Mouse (Mus musculus): ENCODE measurements around the gene Cryga.
"Not testable (repeated sequence)": the region's sequence is repeated elsewhere in the genome, so short reads cannot be mapped to it uniquely, and the experiment has no call there.

The Cryga gene

DNA sequence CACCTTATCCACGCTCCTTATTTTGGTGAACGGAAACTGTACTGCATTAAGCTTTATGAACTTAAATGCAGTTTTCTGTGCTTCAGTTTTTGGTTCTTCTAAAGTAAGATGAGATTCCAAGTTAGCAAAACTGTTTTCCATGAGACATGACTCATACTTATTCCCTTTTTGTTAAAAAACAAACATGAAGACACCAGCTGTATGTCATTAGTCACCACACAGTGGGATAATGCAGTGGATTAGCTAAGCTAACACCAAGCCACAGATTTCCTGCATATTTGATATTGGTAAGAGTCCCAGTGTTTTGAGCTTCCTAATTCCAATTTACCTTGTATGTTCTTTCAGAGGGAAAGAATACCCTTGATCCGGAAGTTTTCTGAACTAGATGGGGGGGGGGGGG is 11.6 kb downstream of the Cryga start:
- no peak for DNase-seq (ENCODE audit: extremely low spot score, low spot score)

- DNase-seq (ENCODE audit: extremely low spot score, low spot score): no peak
Observed at GRCm38 (mm10) chr1:65090370-65090769, 12.8 kb downstream of the Cryga start.

- no peak for DNase-seq (ENCODE audit: extremely low spot score, low spot score)
Observed at GRCm38 (mm10) chr1:65088567-65089356, 14.4 kb downstream of the Cryga start.

DNA sequence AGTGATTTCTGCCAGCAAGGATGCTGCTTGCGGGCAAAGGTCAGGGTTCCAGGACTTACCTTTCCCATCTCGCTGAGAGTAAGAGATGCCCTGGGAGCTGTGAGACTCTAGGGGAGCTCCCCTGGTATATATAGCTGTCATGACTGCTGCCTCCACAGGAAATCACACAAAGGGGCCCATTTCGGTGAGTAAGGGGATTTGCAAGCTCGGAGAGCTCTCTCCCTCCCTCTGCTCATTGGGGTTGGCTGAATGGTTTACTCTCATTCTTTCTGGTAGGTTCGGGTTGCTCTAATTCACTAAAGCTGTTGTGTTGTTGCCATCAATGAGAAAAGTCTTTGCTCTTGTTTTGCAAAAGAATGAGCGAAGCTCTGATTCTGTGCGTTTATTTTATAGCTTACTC is 21.0 kb downstream of the Cryga start, which contains the start of gene Crygb:
Gene Crygb (minus strand): TSS at position 101 of the 400 bp plus-strand sequence.
- DNase-seq (ENCODE audit: extremely low spot score, low spot score): no peak

DNA sequence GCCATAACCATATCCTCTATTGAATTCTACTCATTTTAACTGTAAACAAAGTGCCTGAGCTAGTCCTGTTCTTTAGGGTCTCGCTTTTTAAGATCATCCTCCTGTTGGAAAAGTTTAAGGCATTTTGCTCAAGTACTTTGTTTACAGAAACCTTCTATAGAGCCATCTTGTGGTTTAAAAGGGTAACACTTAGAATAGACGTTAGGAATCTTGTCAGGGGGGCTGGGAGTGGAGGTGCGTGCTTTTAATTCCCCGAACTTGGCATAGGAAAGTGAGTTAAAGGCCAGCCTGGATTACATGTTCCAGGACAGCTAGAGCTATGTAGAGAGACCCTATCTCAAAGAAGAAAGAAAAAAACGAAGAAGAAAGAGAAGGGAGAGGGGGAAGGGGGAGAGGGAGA is 27.6 kb downstream of the Cryga start:
- DNase-seq (ENCODE audit: extremely low spot score, low spot score): no peak

DNA sequence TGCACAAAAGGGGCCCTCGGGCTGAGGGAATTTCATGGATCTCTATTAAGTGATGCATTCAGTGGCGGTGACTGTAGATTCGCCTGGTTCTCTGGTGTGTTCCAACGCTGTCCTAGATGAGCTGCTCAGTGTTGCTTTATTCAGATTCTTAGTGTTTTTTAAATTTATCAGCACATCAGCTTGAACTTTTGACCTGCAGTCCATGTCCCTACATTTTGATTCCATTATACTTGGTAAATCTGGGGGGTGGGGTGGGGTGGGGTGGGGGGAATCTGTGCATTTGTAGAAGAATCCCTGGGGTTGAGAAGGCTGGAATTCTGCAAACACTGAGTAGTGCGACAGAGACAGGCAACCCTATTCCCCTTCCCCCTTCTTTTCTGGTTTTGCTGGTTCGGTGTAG is 29.6 kb downstream of the Cryga start, which contains the start of gene Crygc:
Gene Crygc (minus strand): TSS at position 101 of the 400 bp plus-strand sequence.
- no peak for DNase-seq (ENCODE audit: extremely low spot score, low spot score)

GRCm38 (mm10) chr1:65067842-65068241 is 35.3 kb downstream of the Cryga start:
- DNase-seq (ENCODE audit: extremely low spot score, low spot score): no peak

GRCm38 (mm10) chr1:65064201-65064600 is 39.0 kb downstream of the Cryga start:
- DNase-seq (ENCODE audit: extremely low spot score, low spot score): no peak

DNA sequence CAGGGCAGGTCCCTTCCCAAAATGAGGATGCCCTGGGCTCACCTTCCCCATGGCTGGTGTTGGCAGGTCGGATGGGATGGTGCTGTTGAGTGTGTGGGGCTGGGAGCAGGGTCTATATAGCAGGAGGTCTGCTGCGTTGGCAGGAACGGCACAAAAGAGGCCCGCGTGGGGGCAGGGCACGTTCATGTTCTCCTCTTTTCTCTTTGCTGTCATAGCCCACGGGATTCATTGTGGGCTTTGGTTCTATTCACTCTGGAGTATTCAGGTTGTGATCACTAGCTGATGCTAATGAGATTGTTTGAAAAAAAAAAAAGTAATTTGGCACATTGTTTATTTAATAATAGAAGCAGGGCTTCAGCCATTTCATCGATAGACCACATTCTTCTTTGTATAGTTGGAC is 39.8 kb downstream of the Cryga start, which contains the start of gene Crygd:
Gene Crygd (minus strand): TSS at position 101 of the 400 bp plus-strand sequence.
- no peak for DNase-seq (ENCODE audit: extremely low spot score, low spot score)

- no peak for DNase-seq (ENCODE audit: extremely low spot score, low spot score)
Observed at GRCm38 (mm10) chr1:65052140-65052539, 51.0 kb downstream of the Cryga start.

DNA sequence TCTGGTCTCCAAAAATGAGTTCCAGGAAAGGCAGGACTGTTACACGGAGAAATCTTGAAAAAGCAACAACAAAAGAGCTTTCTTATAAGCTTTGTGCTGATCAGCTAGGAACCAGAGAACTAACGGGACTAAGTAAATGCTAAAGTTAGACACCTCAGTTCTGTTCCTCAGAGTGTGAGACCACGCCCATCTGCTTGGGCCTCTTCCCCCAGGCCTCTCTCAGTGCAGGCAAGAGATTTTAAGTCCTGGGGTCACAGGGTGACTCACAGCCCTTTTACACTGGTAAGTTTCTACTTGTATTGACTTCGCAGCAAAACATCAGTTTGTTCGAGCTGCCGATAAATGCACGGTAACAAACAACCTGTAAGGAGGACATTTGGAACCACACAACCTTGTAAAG is 51.5 kb downstream of the Cryga start:
- no peak for DNase-seq (ENCODE audit: extremely low spot score, low spot score)

DNA sequence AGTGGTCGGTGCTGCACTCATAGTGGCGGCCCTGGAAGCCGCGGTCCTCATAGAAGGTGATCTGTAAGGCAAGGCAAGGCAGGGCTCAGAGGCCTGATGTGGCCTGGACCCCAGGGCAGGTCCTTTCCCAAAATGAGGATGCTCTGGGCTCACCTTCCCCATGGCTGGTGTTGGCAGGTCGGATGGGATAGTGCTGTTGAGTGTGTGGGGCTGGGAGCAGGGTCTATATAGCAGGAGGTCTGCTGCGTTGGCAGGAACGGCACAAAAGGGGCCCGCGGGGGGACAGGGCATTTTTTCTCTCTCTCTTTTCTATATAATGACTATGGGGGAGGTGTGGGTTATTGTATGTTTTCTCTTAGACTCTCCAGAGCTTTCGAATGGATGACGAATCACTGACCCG is 52.2 kb downstream of the Cryga start, which contains the start of gene Cryge:
Gene Cryge (minus strand): TSS at position 198 of the 400 bp plus-strand sequence.
- DNase-seq (ENCODE audit: extremely low spot score, low spot score): not testable (repeated sequence)

All from neural tube, embryonic 10.5 days (tissue).